Mouse (Mus musculus) lung, embryonic 16.5 days (tissue): ENCODE data around the gene S100a10. TPM values are rescaled to one million over a fixed set of nuclear protein-coding genes. Genes with fewer than 3 reads are reported as not detected.
A peak's percentile ranks its signal among the peaks of the same experiment; 100 is the strongest.

Experiments used
- ATAC-seq: fragments of 200-750 bp; cut with Nextera tagmentation; 2 replicates; pipeline ENCODE4 v1.8.0; 2017; ENCODE audit warnings: low read depth, mild to moderate bottlenecking, moderate library complexity
- H3K27ac ChIP-seq: fragments of 300-500 bp; sonication (generic); 2 replicates; pipeline ENCODE4 v1.5.1; 2014; ENCODE audit warnings: mild to moderate bottlenecking, control low read depth, low read length
- H3K27me3 ChIP-seq: fragments of 300-500 bp; sonication (generic); 2 replicates; pipeline ENCODE4 v1.6.1; 2014; ENCODE audit warnings: low read depth, low read length, mixed read lengths; ENCODE audit not compliant: control insufficient read depth, insufficient read depth
- H3K36me3 ChIP-seq: fragments of 300-500 bp; sonication (generic); 2 replicates; pipeline ENCODE4 v1.6.1; 2014; ENCODE audit warnings: low read length; ENCODE audit not compliant: control insufficient read depth, insufficient read depth
- H3K4me1 ChIP-seq: fragments of 300-500 bp; sonication (generic); replicated peaks from 2 replicates; pipeline ENCODE4 v1.6.1; 2014; ENCODE audit warnings: low read length, mixed read lengths; ENCODE audit not compliant: control insufficient read depth, insufficient read depth
- H3K4me2 ChIP-seq: fragments of 300-500 bp; sonication (generic); 2 replicates; pipeline ENCODE4 v1.6.1; 2014; ENCODE audit warnings: low read depth, low read length, control low read depth
- H3K4me3 ChIP-seq: fragments of 300-500 bp; sonication (generic); 2 replicates; pipeline ENCODE4 v1.5.1; 2014; ENCODE audit warnings: mild to moderate bottlenecking, low read length, control low read depth
- H3K9ac ChIP-seq: fragments of 300-500 bp; sonication (generic); 2 replicates; pipeline ENCODE4 v1.6.1; 2014; ENCODE audit warnings: low read length, control low read depth
- H3K9me3 ChIP-seq: fragments of 300-500 bp; sonication (generic); 2 replicates; pipeline ENCODE4 v1.6.1; 2016; ENCODE audit warnings: low read length; ENCODE audit not compliant: control insufficient read depth
- WGBS: fragments of 180-500 bp; shearing (Covaris S2); extraction: QIAGEN DNeasy Blood & Tissue Kit; methylation state at CpG from one replicate; pipeline ENCODE4 v1.1.7; 2014; 5-methylcytosine and 5-hydroxymethylcytosine counted together
- polyA plus RNA-seq: library from polyadenylated mRNA; unstranded; fragments of >200 nt; fragmentation: Nextera tagmentation; extraction: Ambion mirVana; gene quantifications from 2 replicates; pipeline ENCODE4 v1.2.1, GENCODE M21; 2015

The S100a10 gene
- polyA plus RNA-seq, result 320 and 322 TPM in 2 replicates

DNA sequence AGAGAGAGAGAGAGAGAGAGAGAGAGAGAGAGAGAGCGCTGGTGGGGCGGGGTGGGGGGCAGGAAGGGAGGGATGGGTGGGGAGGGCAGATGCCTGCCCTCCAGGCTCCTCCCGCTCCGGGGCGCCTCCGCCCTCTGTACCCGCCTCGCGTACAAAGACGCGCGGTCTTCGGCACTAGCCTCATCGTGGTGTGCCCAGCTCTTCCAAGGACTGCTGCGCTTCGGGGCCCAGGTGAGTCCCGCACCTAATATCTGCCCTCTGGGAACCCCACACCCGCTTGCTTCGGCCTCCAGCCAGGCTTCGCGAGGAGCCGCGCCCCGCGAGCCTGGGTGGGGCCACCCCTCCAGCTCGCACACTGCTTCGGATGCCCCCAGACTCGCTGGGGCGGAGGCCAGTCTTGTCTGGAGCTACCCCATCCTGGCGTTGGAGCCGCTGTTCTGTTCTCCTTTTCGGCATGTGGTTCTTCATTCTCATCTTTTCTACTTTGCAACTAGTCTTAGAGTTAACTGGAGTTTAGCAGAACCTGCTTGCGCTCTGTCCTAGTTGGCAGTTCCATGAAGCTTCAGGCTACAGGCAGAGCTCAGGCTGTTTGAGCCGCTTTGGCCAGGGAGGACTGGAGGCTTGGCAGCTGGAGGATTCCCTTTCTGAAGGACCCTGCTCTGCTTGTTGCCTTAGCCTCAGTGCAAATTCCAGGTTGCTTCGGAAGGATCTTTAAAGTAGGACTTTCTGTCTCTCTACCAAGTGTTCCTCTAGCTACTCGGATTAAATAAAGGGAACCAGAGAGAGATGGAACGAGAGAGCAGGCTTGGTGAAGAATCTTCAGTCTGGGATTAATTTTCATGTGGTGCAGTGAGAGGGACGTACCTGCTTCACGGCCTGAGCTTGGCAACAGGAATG lies at the start of gene S100a10:
S100a10 (plus strand) TSS at position 100 of the 897 bp plus-strand sequence.
- no peaks in the 10 kb centered on the region for H3K36me3 ChIP-seq
- H3K4me1 ChIP-seq, result peaks cover 22% of the 10 kb centered on the region
- ATAC-seq, result peak; percentile 93
- whole genome bisulfite sequencing, result under 1% methylated on average over 34 of the region's 39 CpGs
- peak within 1 kb of the TSS; percentile 80 for H3K27ac ChIP-seq
- no peaks in the 10 kb centered on the region for H3K27me3 ChIP-seq
- H3K4me3 ChIP-seq, result peak within 1 kb of the TSS; percentile 66
- peak within 1 kb of the TSS; percentile 75 for H3K9ac ChIP-seq
- no peaks in the 10 kb centered on the region for H3K9me3 ChIP-seq
- peak within 1 kb of the TSS; percentile 71 for H3K4me2 ChIP-seq

DNA sequence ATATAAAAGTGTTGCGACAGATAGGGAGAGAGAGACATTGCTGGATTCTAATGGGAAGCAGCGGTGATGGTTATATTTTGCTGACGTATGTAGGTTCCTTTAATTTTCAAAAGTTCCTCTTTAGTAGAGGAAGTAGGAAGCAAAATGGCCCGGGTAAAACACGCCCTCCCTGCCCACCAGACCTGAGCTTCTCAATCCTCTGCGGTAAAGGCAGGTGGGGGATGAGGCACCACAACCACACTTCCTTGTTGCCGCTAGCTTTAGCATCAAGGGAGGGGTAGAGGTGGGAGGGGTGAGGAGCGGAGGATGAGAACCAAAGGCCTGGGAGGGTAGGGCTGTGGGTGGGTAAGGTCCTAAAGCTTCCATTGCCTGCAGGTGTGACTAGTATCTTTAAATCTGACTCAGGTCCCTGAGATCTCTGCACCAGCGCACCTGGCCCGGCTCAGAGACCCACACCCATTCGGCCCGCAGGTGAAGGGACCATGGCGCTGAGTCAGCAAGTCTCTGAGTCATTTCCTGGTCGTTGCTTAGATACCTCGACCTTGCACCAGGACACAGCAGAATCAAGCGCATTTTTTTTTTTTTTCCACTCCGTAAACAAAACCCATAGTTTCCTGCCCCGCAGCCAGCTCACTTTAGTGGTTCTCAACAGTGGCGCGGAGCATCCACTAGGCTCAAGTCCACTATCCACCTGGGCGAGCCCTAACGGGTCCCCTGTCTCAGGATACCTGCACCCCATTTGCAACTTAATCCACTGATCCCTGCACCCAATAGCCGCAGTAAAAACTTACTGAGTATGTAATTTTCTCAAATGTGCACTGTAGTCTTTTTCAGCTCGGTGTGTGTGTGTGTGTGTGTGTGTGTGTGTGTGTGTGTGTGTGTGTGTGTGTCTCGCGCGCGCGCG lies 48.7 kb upstream of the S100a10 start:
- Histone ChIP-seq H3K4me1 (no peaks in the 10 kb centered on the region), H3K27me3 (no peaks in the 10 kb centered on the region), H3K4me3 (peak overlapping the region; percentile 20), H3K36me3 (no peaks in the 10 kb centered on the region), H3K4me2 (peak overlapping the region; percentile 23), H3K9me3 (no peaks in the 10 kb centered on the region), H3K9ac (peak overlapping the region; percentile 24; the same call in 1 of the 2 replicates), H3K27ac (peak overlapping the region; percentile 91)
- ATAC-seq, result peak; percentile 74
- 21% methylated on average over 30 of the region's 30 CpGs for WGBS

DNA sequence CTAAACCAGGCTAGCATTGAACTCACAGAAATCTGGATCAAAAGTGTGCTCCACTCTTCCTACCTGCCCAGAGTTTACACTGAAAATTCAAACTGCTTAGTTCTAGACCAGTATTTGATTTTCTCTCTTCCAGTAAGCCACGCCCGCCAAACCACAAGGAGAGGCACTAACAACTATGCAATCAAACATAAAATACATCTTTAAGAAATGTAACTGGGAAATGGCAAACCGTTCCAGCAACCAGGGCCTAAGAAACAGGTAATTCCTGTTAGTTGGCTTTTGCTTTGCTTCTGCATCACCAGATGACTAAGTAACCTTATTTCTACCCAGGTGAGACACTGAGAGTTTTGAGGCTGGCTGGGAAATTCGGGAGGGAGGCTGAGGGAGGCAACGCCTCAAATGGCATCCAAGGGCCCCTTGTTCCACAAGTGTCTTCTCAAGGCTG lies 48.0 kb upstream of the S100a10 start:
- WGBS, result 48% methylated on average over 5 of the region's 5 CpGs
- no peaks in the 10 kb centered on the region for H3K27me3 ChIP-seq
- H3K36me3 ChIP-seq, result no peaks in the 10 kb centered on the region
- no peak overlapping the region for H3K9ac ChIP-seq
- peak overlapping the region; percentile 23; the same call in 1 of the 2 replicates for H3K4me2 ChIP-seq
- H3K4me1 ChIP-seq, result no peaks in the 10 kb centered on the region
- H3K27ac ChIP-seq, result peak overlapping the region; percentile 91
- H3K9me3 ChIP-seq, result no peaks in the 10 kb centered on the region
- no peak overlapping the region for H3K4me3 ChIP-seq
- ATAC-seq, result peak; percentile 88

DNA sequence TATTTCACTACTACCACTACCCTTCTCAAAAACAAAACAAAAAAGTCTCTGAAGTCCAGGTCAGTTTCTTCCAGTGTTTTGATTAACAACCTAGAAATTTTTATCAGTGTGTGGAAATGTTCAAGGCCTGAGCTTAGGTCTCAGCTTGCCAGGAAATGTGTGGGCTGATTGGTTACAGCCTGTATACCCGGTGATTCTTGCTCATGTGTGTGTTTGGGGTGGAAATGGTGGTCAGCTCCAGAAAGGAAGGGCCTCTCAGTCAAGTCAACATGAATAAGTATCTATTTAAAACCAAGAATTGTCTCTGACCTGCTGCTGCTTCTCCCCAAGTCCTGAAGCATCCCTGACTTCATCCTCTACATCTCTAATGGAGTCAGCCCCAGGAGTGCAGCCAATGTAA lies 45.6 kb upstream of the S100a10 start:
- WGBS, result 32% methylated on average over 1 of the region's 1 CpGs
- Histone ChIP-seq H3K4me2 (no peak overlapping the region), H3K27me3 (no peaks in the 10 kb centered on the region), H3K27ac (no peak overlapping the region), H3K4me1 (no peaks in the 10 kb centered on the region), H3K9me3 (no peaks in the 10 kb centered on the region), H3K9ac (no peak overlapping the region), H3K4me3 (no peak overlapping the region), H3K36me3 (no peaks in the 10 kb centered on the region)
- no peak for ATAC-seq

DNA sequence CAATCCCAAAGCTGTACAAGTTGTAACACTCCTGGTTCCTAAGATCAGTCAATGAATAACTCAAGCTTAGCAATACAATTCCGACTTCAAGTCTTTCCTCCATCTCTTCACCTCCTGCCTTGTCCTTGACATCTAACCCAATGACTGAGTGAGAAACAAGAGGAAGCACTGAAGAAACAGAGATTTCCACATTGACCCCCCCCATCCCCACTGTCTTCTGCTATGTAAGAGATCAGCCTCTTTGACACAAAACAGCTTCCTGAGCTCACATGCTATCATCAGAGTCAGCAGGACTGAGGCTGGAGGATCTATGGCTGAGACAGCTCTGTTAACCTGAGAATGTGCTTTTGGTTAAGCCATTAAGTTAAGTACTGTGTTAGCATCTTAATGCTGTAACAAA lies 43.8 kb upstream of the S100a10 start:
- no peaks in the 10 kb centered on the region for H3K36me3 ChIP-seq
- no peak overlapping the region for H3K27ac ChIP-seq
- H3K4me2 ChIP-seq, result no peak overlapping the region
- no peaks in the 10 kb centered on the region for H3K9me3 ChIP-seq
- 50% methylated on average over 1 of the region's 1 CpGs for WGBS
- no peak overlapping the region for H3K4me3 ChIP-seq
- H3K4me1 ChIP-seq, result no peaks in the 10 kb centered on the region
- H3K9ac ChIP-seq, result no peak overlapping the region
- ATAC-seq, result no peak
- no peaks in the 10 kb centered on the region for H3K27me3 ChIP-seq

DNA sequence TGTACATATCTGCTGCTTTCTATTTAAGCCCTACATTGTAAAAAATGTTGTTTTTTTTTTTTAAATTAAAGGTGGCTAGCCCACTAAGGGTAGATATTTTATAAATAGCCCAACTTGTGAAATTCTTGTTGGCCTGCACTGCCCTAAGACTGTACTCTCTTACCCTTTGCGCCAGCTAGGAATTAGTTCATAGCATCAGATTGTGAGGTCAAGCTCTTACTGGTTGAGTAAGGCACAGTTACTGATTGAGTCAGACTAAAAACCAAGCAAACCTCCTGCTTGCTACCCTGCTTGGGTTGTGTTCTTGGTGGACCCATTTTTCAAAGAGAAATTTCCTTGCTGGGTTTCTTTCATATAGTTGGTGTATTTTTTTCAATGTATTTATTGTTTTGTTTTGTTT lies 43.1 kb upstream of the S100a10 start:
- Histone ChIP-seq H3K4me1 (no peaks in the 10 kb centered on the region), H3K36me3 (no peaks in the 10 kb centered on the region), H3K4me3 (no peak overlapping the region), H3K4me2 (no peak overlapping the region), H3K27ac (no peak overlapping the region), H3K9ac (no peak overlapping the region), H3K9me3 (no peaks in the 10 kb centered on the region), H3K27me3 (no peaks in the 10 kb centered on the region)
- 92% methylated on average over 1 of the region's 1 CpGs for WGBS
- ATAC-seq, result no peak

DNA sequence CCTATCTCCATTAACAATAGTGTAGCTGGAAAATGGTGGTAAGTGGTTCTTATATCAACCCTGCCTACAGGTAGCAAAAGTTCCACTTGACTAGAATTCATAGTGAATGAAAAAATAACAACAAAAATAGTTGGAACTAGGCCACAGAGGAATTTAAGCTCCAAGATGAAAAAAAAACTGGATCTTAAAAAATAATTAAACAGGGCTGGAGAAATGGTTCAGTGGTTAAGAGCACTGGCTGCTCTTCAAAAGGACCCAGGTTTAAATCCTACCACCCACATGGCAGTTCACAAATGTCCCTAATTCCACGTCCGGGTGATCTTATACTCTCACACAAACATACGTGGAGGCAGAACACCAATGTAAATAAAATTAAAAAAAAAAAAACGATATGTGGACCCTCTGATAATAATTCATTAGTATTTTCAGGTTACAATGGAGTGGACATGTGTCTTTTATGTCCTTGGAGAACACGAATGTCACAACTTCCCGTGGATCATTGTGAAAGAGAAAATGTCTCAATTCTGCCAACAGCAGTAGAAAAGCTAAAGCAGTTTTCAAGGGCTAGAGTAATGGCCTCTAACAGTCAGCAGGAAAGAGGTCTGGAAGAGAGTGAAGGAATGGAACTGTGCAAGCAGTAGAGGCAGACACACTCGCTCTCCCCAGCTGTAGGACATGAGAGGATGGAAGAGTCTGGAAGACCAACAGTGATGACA lies 42.3 kb upstream of the S100a10 start:
- no peaks in the 10 kb centered on the region for H3K4me1 ChIP-seq
- H3K36me3 ChIP-seq, result no peaks in the 10 kb centered on the region
- no peak overlapping the region for H3K9ac ChIP-seq
- no peak overlapping the region for H3K4me3 ChIP-seq
- no peak for ATAC-seq
- no peaks in the 10 kb centered on the region for H3K9me3 ChIP-seq
- H3K27me3 ChIP-seq, result no peaks in the 10 kb centered on the region
- H3K27ac ChIP-seq, result no peak overlapping the region
- H3K4me2 ChIP-seq, result no peak overlapping the region
- 67% methylated on average over 7 of the region's 7 CpGs for WGBS

DNA sequence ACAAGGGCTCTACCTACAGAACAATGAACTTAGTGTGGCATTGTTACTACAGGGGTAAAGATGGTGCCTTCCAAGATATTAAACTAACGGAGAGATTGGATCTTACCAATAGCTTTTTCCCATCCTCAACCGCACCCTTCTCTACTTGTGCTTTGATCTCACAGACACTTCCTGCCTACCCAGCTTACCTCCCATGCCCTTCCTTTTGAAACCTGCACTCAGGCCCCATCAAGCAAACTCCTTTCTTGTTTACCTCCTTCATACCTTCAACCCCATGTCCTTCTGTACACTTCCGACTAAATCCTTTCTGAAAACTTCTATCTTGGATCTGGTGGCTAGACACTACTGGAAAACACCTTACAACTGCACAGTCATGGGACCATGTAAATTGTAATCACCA lies 40.3 kb upstream of the S100a10 start:
- WGBS, result 81% methylated on average over 3 of the region's 3 CpGs
- Histone ChIP-seq H3K9ac (no peak overlapping the region), H3K4me2 (no peak overlapping the region), H3K4me1 (no peaks in the 10 kb centered on the region), H3K36me3 (no peaks in the 10 kb centered on the region), H3K27me3 (no peaks in the 10 kb centered on the region), H3K9me3 (no peaks in the 10 kb centered on the region), H3K4me3 (no peak overlapping the region), H3K27ac (no peak overlapping the region)
- no peak for ATAC-seq
